Mouse (Mus musculus) liver, postnatal 0 days (tissue): ENCODE data around the gene Dtx2.

Source experiments
- CTCF ChIP-seq: sonication (generic); IDR thresholded peaks from 2 replicates; pipeline ENCODE4 v1.5.1; 2016; ENCODE audit warnings: antibody characterized with exemption, low read depth
- EP300 ChIP-seq: IDR thresholded peaks from 2 replicates; pipeline ENCODE4 v1.6.1; 2016; ENCODE audit warnings: antibody characterized with exemption, low read depth, mild to moderate bottlenecking

GRCm38 (mm10) chr5:135982398-135982797 is 12.2 kb upstream of the Dtx2 start:
- TF ChIP-seq CTCF (peak; percentile 90), EP300 (no peak)
